Mouse (Mus musculus) testis, adult 2 months (tissue): ENCODE measurements at regions not wholly inside any gene's neighbourhood (a gene's known extent, or its start where the extent isn't known, plus 50 kb on each side); places are given as distances from the start of the nearest gene placed in this dataset.

Source experiments
- CTCF ChIP-seq: fragments of 200-500 bp; IDR thresholded peaks from 2 replicates; pipeline ENCODE4 v1.5.1; 2012; ENCODE audit warnings: low read depth, mild to moderate bottlenecking, inconsistent platforms, low read length, moderate library complexity; ENCODE audit not compliant: control insufficient read depth, insufficient read depth, insufficient replicate concordance
- POLR2A ChIP-seq: fragments of 200-500 bp; IDR thresholded peaks from 2 replicates; pipeline ENCODE4 v1.6.1; 2012; ENCODE audit warnings: low read depth, mild to moderate bottlenecking, inconsistent platforms, low read length, moderate library complexity; ENCODE audit not compliant: control insufficient read depth

DNA sequence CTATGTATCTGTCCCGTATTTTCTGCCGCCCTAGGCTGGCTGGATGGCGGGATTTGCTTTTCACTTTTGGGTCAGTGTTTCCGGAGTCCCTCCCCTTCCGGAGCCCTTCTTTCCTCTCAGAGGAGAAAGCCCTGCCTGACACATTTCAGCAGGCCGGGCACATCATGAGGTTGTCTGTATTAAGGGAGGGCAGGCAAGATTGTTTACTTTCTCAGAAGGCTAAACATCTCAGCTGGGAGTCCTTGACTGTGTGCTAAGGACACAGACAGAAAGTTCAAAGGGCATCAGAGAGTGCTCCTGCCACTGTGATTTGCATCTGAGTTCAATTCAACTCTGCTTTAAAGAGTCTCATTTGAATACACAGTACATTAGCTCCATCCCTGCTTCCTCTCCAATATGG lies 218.8 kb upstream of the Pard3b start:
- TF ChIP-seq CTCF (no peak), POLR2A (no peak)
